In genomic region chr13:55536194-55537175, GRCm38 (mm10) we compare ENCODE assay signal across 8 mouse cellular contexts. TPM values are rescaled to one million over a fixed set of nuclear protein-coding genes. Genes with fewer than 3 reads are reported as not detected.
DNase-seq lines count a peak whose midpoint lies in the region; ATAC-seq lines count a peak whose summit lies in the region.

Gene Ddx41, minus strand, starts transcription at chr13:55536658.

- H3K9ac ChIP-seq in hindbrain, embryonic 12.5 days, result peak within 1 kb of the TSS; percentile 85

- peaks cover 14% of the 10 kb centered on the region for H3K4me1 ChIP-seq in hindbrain, embryonic 12.5 days

- no peaks in the 10 kb centered on the region for H3K9me3 ChIP-seq in hindbrain, embryonic 12.5 days (replicated peaks)

- peak; percentile 98 for ATAC-seq in hindbrain, embryonic 12.5 days (ENCODE audit: low FRiP score)

- peak within 1 kb of the TSS; percentile 87 for H3K4me3 ChIP-seq in hindbrain, embryonic 12.5 days

- DNase-seq in NIH3T3 (ENCODE audit: low read depth), result peak; percentile 99
- peak; percentile 98 for DNase-seq in cerebellum, postnatal 10 days
- peak; percentile 100 for DNase-seq in frontal cortex, postnatal 10 days (ENCODE audit: low spot score in 2 of 2)
- DNase-seq in layer of hippocampus, postnatal 14 days (ENCODE audit: low spot score in 2 of 2), result peak; percentile 100
- DNase-seq in lung, postnatal 14 days, result peak; percentile 98
- DNase-seq in retina, adult 2 months (ENCODE audit: low read depth, low spot score), result peak; percentile 99
- peak; percentile 99 for DNase-seq in thymus, postnatal 36 days

- no peaks in the 10 kb centered on the region for H3K27me3 ChIP-seq in hindbrain, embryonic 12.5 days

- peak within 1 kb of the TSS; percentile 78 for H3K27ac ChIP-seq in hindbrain, embryonic 12.5 days

- WGBS in hindbrain, embryonic 12.5 days, result 1% methylated on average over 70 of the region's 70 CpGs

- H3K4me2 ChIP-seq in hindbrain, embryonic 12.5 days (replicated peaks), result peak within 1 kb of the TSS; percentile 95

- peaks cover 69% of the 10 kb centered on the region for H3K36me3 ChIP-seq in hindbrain, embryonic 12.5 days

RNA-seq across cellular contexts. Expression of gene Ddx41, which starts in this region (rescaled TPM):
- 64.0 and 64.6 TPM in 2 replicates for polyA plus RNA-seq in hindbrain, embryonic 12.5 days (2016; fragmentation: Nextera tagmentation; extraction: Ambion mirVana)
- 10 to 100 TPM; 44.8 to 47.0 TPM for total RNA-seq in layer of hippocampus, postnatal 14 days (2021)

Comparison
In these comparisons a context has a peak if more than half of its experiments do, and no peak if none do; other contexts are left out.
1. Peak in every context shown above with its lines: DNase-seq, ATAC-seq, H3K4me3 ChIP-seq and H3K27ac ChIP-seq.